Mouse (Mus musculus) kidney, adult 9 months (tissue): ENCODE results near the gene Rab3ip.

Source experiments
- DNase-seq: peaks from one replicate; pipeline ENCODE4 v3.0.0; 2022

Gene Rab3ip

DNA sequence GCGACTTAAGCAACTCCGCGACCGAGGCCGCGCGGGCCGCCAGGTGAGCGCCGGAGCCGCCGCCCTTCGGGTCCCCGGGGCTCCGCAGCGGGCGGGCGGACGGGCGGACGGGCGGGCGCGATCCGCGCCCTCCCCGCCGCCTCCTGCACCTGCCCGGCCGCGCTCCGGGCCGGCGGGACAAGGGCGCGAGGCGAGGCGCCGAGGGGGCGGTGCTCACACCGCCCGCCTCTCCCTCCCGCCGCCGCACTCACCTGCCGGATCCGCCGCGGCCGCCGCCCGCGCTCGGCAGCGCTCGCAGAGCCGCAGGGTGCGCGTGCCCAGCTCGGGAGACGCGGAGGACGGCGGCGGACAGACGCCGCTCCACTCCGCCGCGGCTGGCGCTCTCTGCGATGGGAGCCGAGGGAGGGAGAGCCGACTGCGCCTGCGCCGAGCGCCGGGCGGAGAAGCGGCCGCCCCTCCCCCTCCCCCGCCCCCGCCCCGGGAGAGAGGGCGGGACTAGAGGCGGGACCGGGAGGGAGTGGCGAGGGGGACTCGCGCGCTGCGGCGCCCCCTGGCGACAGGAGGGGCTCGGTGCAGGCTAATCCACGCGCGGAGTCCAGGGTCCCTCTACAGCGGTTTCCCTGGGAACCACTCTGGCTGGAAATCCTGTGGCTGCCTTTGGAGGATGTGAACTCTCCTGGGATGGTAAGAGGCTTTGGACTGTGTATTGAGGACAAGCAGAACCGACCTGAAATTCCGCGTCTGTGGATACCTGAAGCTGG is at the start of gene Rab3ip:
Gene Rab3ip (minus strand): TSS at position 761 of the 761 bp plus-strand sequence.
- DNase-seq: peak; percentile 90

DNA sequence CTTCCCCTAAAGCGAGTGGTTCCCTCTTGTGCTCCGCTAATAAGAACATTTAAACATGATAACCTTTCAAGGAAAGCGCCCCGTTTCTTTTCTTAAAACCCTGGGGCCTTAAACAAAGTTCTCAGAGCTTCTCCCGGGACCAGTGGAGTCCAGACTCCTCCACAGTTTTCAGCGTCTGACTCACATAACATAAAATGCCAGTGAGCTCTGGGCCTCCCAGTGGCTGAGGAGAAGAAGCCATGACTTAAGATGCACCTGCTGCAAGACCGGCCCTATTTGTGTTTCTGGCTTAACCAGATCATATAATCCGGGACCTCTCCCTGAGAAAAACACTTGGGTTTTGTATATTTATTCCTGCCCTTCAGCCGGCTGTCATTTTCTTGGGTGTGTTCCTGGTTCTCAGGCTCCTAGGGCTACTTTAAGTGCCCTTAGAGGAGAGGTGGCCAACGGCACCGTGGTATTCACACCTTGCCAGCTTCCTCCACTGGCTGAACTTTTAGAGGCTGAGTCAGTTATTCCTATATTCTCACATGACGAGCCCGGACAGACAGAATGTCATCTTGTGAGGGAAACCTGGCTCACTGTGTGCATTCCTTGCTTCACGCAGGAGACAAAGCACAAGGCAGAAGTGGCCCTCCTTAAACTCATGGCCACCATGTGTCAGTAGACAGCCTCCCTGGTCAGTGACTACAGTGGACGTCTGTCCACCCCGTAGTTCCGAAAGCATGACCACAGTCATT is 48.3 kb upstream of the Rab3ip start:
- DNase-seq: no peak

DNA sequence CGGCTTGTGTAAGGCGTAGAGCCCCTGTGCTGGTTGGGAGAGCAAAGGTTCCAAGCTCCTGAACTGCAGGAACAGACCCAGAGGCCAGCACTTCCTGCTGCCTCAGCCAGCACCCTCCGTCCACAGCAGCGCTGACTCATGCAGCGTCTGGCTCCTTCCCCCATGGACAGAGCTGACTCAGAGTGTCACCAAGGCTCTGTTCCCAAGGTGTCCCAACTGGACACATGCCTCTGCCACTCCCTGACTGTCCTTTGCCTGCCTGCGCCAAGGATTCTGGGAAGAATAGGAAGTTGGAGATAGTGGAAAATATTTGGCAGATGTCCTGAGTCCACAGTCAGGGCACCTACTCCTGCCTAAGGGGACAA is 45.6 kb upstream of the Rab3ip start:
- DNase-seq: peak; percentile 75

DNA sequence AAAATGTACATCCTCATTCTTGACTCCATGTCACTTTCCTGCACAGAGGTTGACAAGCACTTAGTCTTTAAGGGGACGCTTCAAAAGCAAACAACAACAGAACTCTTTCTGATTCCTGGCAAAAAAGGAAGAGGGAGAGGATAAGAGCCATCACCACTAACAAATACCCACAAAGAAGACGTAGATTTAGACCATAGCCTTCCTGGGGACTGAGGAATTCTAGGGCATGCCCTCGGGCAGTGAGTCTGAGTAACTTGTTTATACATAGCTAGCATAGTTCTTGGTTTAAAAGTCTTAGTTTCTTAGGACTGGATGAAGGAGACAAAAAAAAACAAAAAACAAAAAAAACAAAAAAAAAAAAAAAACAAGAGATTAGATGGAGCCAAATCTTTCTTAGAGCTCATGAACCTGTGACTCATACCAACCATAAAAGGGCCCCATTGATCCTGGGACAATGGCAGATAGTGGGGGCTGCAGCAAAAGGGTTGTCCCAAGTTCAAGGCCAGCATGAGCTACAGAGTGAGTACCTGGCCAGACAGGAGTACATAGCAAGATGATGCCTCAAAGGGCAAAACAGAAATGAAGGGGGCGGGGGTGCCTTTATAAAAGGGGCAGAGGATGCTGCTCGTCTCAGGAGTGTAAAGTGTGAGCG is 45.1 kb upstream of the Rab3ip start:
- no peak for DNase-seq

DNA sequence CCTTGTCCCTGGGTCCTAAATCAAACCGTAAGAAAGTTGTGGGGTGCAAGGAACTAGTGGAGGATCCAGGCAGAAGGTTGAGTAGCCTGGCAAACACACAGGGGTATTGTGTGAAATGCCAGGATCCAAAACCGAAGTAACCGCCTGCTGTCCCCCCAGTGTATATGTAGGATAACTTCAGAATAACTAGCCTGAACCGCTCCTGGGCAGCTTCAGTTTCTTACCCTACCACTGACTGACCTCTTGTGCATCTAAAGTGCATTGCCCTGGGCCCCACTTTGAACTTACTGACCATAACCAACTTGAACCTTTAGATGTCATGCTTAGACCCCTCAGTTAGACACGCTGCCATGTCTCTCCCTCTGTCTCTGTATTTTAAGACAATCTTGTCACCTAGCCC is 44.6 kb upstream of the Rab3ip start:
- no peak for DNase-seq

DNA sequence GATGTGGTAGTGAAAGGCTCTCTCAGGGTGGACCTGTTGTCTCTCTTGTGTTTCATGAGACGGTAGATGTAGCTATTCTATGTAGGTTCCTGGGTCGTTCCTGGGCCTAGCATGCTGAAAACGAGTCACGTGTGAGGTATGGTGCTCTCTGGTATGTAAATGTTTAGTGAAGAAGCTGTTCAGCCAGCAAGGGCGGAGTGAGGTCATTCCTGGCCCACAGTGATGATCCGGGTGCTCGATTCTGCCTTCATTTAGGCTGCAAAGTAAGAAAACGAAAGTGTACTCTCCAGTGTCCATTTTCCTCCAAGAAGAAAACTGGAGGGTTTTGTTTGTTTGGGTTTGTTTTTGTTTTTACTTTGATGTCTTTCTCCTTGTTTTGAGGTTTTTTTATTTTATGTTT is 43.4 kb upstream of the Rab3ip start:
- no peak for DNase-seq

DNA sequence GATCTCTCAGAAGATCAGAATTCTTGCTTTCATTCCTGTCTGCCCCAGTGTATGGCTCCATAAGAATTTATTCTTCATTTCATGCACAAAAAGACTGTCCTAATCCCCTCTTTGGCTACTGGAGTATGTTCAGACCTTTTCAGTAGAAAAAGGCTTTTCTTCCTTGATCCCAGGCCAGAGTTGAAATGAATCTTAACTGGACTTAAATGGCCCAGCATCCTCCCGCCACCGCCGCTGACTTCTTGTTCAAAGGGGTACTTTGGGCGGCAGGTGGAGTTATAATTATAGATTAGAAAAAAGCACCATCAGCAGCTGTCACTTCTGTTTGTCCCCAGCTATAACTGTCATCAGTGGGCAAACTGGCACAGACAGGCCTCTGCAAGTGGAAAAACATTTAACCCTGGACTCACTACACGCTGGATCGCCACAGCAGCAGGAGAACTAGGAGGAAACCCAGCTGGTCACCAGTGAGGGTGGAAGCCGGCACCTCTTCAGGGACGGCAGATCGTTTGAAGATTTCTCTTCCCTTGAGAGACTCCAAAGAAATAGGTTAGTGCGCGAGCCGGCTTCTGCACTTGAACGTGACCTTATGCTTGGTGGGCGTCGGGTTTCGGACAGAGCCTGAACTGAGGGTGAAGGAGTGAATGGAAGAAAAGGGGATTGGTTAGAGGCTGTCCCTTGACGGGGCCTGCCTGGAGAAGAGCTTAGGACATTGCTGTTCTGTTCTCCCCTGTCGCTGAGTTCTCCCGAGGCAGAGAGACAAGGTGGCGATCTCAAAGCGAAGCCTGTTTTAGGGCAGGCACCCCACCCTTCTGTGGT is 35.9 kb upstream of the Rab3ip start, which contains the start of gene Best3:
Gene Best3 (plus strand): TSS at position 51 of the 819 bp plus-strand sequence.
- peak; percentile 9 for DNase-seq

DNA sequence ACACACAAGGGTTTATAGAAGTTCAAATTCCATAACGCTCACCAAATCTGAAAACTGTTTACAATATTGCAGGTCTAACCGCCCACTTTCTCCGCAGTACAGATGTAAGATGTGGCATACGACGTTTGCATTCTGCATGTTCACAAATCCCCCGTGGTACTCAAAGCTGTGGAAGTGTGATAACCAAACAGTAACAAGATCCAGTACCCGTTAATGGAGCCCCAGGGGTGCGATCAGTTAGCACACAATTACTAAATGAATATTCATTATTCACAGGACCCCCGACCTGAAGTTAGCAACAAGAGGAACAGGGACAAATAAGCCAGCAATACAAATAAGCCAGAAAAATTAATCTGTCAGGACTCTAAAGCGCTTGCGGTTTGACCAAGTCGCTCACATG is 34.3 kb upstream of the Rab3ip start:
- no peak for DNase-seq

DNA sequence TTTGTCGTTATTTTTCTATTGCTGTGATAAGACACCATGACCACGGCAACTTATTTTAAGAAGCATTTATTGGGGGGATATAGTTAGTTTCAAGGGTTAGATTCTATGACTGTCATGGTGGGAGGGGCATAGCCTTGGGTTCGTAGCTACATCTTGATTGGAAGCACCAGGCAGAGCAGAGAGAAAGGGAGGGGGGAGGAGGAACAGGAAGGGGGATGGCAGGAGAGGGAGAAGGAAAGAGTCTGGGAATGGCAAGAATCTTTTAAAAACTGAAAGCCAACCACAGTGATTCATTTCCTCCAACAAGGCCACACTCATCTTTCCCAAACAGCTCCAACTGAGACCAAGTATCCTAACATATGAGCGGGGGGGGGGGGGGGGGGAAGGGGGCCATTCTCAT is 32.0 kb upstream of the Rab3ip start:
- DNase-seq: no peak

DNA sequence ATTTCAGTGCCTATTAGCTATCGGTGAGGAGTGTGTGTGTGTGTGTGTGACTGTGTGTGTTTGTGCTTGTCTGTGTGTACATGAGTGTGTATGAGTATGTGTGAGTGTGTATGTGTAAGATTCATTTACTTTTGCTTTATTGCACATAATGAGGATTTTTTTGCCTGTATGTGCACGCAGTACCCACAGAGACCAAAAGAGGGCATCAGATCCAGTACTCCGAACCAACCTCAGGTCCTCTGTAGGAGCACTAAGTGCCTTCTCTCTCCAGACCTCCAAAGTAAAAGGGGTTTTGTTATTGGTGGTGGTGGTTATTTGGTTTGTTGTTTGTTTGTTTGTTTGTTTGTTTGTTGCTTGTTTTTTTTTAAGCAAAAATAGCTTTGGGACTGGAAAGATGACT is 30.3 kb upstream of the Rab3ip start:
- peak; percentile 75 for DNase-seq

DNA sequence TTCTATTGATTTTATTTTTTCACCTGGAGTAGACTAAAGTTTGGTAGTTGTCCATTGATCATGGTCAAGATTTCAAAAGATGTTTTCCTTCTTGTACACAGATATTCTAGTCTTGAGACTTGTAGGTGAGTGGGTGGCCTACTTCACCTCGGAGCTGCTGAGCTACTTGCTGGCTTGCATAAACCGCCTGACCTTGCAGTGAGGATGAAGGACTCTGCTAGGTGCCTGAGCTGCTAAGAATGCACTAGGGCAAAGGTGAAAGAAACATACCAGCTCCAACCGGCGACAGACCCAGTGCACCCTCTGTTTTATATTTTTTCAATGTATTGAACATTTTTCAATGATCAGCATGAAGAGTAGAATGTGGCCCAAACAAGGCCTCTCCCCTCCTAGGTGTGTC is 29.7 kb upstream of the Rab3ip start:
- peak; percentile 79 for DNase-seq

DNA sequence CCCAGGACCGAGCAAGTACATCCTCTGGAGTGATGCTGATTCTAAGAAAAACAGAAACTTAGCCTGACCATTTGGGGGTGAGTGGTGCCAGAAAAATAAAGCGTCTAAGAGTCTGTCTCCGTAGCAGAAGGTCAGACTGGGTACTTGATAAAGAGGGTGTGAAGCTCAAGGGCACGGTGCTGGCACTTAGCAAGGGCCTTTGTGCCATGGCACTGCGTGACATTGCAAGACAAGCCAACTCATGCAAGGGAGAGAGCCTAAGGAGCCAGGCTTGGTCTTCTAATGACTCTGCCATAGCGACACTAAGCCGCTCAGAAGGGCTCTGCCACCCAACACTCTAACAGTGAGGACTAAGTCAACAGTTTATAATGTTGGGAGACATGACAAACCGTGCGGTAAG is 28.3 kb upstream of the Rab3ip start:
- peak; percentile 39 for DNase-seq

DNA sequence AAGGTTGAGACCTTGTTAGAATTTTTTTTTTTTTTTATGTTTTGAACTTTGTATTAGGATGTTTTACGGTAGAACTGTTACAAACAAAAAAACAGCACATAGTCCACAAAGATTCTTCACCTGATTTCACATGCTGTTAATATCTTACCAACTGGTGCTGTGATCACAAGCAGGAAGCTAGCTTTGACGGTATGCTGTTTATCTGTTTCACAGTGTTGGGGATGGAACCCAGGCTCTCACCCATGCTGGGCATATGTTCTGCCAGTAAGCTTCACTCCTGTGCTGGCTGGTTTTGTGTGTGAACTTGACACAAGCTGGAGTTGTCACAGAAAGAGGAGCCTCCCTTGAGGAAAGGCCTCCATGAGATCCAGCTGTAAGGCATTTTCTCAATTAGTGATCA is 27.3 kb upstream of the Rab3ip start:
- DNase-seq: peak; percentile 84

DNA sequence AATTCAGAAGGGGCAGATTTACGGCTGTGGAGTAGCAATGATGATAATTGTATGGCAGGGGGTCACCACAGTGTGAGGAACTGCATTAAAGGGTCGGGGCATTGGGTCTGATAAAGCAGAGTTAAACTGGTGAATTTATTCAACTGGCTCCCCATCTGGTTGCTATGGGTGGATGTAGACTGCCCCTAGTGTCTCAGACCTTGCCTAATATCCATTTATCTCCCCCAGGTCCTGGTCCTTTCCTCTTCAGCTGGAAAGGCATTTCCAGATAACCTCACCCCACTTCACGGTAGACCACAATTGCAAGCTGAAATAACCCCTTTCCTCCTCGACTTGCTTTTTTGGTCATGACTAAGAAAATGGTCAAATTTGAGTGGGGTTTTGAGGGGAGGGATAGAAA is 26.9 kb upstream of the Rab3ip start:
- DNase-seq: peak; percentile 51

DNA sequence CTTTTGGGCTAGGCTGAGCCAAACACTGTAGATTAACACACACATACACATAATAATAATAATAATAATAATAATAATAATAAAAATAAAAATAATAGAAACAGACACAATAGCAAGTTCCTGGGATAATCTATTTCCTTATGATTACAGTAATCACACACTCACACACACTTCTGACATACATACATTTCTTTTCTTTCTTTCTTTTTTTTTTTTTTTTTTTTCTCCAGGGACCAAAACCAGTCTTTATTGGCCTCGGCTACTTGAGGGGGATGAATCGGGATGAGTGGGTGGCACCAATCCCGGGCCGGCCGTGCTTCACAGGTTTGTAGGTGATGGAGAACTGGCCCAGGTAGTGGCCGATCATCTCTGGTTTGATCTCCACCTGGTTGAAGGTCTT is 21.9 kb upstream of the Rab3ip start, which contains the start of gene Gm10271:
Gene Gm10271 (minus strand): TSS at position 101 of the 400 bp plus-strand sequence.
- no peak for DNase-seq

DNA sequence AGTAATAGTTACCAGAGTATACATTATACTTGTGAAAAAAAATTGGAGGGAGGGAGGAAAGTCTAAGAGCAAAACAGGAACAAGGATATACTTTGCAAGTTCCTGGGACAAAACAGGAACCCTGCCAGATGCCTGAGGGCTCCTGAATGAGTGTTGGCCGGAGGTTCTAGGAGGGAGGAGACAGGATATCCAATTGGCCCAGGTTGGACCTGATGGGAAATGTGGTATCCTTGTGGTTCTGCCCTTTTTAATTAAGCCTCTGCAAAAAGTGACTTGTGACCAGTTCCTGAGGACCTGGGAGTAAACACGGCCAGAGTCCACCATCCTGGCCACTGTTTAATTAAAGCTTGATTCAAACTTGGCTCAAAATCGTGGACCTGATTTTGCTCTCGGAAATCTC is 18.2 kb upstream of the Rab3ip start:
- DNase-seq: peak; percentile 95

DNA sequence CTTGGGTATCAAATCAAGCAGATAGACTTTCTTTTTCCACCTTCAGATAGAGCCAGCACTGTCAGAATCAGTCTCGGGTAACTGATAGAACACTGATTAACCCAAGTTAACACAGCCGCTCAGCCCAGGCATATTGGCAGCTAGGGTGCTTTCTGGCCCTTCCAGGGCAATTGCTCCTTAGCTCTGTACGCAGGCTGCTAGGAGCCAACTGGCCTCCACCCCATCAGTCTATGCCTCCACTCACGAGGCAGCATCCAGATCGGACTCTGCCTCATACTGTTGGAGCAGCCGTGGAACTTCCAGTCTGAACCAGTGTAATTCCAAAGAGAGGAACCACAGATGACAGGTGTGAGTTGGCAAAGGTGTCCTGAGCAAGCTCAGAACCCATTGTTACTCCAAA is 15.5 kb upstream of the Rab3ip start:
- DNase-seq: peak; percentile 93

DNA sequence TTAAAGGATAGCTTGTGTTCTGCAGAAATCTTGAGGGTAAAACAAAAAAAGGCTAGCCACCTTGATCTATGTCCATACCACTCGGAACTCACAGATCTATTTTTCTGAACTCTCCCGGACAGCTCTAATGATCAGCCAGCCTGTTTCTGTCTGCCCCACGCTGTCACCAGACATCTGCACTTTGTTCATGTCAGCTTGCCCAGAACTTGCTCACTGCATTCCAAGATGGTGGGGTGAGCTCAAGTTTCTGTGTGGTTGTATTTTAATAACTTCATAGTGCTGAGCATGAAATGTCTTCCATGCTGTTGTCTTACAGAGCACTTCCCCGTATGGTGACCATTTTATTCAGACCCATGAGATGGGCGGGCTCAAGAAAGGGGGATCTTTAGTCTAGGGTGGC is 14.7 kb upstream of the Rab3ip start:
- DNase-seq: peak; percentile 69

DNA sequence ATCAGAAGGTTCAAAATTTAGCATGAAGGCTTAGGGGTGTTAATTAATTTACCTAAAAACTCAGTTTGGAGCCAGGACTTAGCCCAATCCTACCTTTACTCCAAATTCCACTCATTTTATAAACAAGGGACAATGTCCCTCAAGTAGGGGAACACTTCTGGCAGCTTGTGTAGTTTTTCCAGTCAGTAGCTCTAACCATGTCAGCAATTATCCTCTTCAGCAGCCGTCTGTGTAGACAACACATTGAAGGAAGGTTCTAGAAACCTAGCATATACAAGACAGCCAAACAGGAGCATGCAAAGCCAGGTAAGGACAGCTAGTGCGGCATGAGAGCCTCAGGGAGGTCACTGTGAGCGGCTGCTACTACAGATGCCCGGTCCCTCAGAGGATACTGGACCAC is 14.0 kb upstream of the Rab3ip start:
- peak; percentile 81 for DNase-seq

DNA sequence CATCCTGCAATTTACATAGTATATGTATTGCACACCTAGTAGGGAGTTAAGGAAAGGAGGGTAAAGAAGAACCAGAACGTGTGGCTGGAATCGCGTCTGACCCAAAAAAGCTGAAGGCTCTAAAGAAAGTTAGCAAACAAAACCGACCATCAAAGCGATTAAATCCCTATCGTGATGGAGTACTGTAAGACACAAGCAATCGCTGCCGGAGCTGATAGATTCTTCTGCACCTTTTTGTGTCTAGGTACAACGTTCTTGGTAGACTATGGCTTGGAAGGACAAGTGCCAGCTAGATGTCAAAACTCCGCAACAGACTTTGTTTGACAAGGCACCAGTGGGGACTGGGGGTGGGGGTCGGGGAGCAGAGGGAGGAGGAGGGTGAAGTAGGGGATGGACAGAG is 13.5 kb upstream of the Rab3ip start:
- peak; percentile 63 for DNase-seq

DNA sequence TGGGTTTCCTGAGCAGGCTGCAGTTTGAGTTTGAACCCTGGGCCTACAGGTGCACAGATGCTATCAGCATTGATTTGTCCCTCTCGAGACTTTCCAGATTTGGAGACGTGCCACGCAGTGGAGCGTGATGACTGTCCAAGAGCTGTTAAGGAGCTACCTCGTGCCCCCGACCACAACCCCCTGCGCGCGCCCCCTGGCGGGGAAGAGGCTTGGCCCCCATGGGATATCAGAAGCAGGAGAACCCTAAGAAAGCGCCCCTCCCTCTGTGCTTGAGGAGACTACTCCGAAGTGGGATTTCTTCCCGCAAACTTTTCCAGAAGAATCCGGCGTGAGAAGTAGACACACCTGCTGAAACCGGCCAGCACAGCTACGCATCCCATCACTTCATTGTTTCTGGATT is 12.2 kb upstream of the Rab3ip start:
- peak; percentile 52 for DNase-seq

DNA sequence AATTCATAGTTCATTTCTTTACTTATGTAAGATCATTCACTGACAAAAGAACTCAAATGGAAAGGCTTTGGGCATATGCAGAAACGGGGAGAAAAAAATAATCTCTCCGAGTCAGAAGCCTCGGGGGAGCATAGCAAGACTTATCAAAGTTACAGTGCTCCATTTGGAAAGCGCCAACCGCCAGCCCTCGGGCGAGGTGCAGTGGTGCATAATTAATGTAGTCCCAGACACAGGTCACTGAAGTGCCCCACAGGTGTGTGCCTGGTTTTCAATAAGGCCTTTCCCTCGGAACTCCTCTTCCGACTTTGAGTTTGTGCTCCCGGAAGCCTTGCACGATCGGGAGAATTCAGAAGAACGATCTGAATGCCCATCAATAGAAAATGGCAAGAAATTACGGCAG is 11.6 kb upstream of the Rab3ip start:
- peak; percentile 43 for DNase-seq
